Mouse (Mus musculus) mature B cell (primary cell): ENCODE data around the gene Rasal1.

Experiments
- in situ Hi-C: fragments of 300-500 bp; cut with MboI; formaldehyde crosslinking; loops from 2 replicates; pipeline ENCODE4 v1.14.3; 2019

Gene Rasal1

GRCm38 (mm10) chr5:120621078-120621765 is 27.4 kb upstream of the Rasal1 start:
- in situ Hi-C loops = loop anchor here (10.0 kb wide), 1 partner anchor 54 kb away; no protein-coding TSS in a partner anchor

GRCm38 (mm10) chr5:120621846-120622197 is 26.8 kb upstream of the Rasal1 start:
- in situ Hi-C loops = loop anchor here (10.0 kb wide), 1 partner anchor 53 kb away; no protein-coding TSS in a partner anchor

GRCm38 (mm10) chr5:120622198-120622851 is 26.3 kb upstream of the Rasal1 start:
- in situ Hi-C loops = loop anchor here (10.0 kb wide), 1 partner anchor 52 kb away; no protein-coding TSS in a partner anchor

- in situ Hi-C loops = loop anchor here (10.0 kb wide), 1 partner anchor 50 kb away; no protein-coding TSS in a partner anchor
These were observed 24.2 kb upstream of the Rasal1 start for GRCm38 (mm10) chr5:120624427-120624826.

DNA sequence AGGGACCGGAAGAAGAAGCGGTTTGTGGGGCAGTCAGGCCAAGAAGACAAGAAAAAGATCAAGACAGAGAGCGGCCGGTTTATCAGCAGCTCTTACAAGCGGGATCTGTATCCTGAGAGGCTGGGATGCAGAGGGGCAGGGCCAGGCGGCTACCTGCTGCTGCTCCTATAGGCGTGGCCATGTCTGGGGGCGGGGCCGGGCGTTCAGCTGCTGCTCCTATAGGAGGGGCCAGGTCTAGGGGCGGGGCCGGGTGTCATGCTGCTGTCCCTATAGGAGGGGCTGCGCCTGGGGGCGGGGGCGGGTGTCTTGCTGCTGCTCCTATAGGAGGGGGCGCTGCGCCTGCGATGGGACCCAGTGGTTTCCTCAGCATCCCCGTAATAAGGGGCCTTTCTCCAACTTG is 22.2 kb upstream of the Rasal1 start:
- in situ Hi-C loops = loop anchor here (10.0 kb wide), 1 partner anchor 48 kb away; no protein-coding TSS in a partner anchor

DNA sequence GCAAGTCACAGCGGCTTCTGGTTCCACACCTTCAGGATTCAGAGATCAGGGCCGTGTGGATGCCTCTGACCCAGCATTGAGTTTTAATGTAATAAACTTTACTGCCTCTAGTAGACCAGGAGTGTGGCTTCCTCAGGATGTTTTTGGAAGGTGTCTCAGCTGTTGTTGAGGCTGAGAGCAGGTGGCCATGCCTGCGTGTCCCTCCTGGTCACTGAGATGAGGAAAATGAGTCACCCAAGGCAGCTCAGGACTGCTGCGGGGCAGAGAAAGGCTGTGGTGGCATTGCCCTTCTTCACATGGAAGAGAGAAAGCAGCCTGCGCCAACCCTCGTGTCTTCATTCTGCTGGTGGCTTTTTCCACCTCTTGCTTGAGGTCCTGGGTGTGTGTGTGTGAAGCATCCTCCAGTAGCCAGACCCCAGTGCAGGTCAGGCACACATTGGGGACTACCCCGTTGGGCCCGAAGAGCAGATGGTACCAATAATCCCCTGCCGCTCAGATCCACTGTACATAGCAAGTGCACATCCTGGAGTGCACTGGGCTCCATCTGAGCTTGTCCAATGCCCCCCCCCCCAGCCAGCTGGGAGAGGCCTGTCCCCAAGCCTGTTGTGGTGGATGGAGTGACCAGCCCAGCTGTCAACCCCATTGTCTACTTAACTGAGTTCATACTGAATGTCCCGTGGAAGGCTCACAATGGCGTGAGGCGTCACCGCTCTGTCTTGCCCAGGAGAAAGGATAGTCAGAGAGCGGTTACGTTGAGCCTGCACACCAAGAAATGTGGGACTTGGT is 20.9 kb upstream of the Rasal1 start:
- in situ Hi-C loops = loop anchor here (10.0 kb wide), 1 partner anchor 47 kb away; no protein-coding TSS in a partner anchor

DNA sequence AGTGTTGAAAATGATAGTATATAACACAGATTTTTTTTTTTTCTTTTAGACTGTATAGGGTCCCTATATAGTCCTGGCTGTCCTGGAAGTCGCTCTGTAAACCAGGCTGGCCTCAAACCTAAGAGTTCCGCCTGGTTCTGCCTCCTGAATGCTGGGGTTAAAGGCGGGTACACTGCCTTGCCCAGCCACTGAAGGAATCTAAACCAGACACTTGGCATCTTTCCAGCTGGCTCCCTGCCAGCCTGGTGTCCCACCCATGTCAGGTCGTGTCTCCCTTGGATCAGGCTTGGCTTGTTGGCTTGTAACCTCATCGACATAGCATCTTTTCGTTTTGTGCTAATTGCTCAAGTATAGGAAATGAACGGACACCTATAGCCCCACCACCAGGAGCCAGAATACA is 20.0 kb upstream of the Rasal1 start:
- in situ Hi-C loops = loop anchor here (10.0 kb wide), 1 partner anchor 46 kb away; no protein-coding TSS in a partner anchor

- in situ Hi-C loops = no loop called here
These were observed 17.5 kb upstream of the Rasal1 start for GRCm38 (mm10) chr5:120631128-120631527.

- in situ Hi-C loops = no loop called here
These were observed 16.7 kb upstream of the Rasal1 start for GRCm38 (mm10) chr5:120631892-120632291.

- in situ Hi-C loops = no loop called here
These were observed 14.5 kb upstream of the Rasal1 start, which contains the start of gene Cfap73 for GRCm38 (mm10) chr5:120634131-120634530. Gene Cfap73, minus strand, starts transcription at chr5:120634235.

GRCm38 (mm10) chr5:120634860-120635259 is 13.8 kb upstream of the Rasal1 start:
- in situ Hi-C loops = no loop called here

DNA sequence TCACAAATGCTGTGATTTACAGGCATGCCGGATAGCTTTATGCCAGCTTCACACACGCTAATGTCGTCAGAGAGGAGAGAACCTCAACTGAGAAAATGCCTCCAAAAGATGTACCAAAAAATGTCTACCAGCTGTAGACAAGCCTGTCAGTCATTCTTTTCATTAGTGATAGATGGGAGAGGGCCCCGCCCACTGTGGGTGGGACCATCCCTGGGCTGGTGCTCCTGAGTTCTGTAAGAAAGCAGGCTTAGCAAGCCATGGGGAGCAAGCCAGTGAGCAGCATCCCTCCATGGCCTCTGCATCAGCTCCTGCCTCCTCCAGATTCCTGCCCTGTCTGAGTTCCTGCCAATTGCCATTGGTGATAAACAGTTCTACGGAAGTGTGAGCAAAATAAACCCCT is 13.0 kb upstream of the Rasal1 start:
- in situ Hi-C loops = no loop called here

DNA sequence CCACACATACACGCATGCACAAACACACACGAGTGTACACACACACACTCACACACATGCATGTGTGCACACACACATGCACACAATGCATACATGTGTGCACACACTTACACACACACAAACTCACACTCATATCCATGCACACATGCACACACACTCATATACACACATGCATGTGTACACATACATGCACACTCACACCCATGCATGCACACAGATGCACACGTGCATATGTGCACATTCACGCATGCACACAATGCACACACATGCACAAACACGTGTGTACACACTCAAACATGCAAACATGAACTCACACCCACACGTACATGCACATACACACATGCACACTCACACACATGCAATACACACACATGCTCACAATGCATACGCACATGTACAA is 8.5 kb upstream of the Rasal1 start:
- in situ Hi-C loops = no loop called here

DNA sequence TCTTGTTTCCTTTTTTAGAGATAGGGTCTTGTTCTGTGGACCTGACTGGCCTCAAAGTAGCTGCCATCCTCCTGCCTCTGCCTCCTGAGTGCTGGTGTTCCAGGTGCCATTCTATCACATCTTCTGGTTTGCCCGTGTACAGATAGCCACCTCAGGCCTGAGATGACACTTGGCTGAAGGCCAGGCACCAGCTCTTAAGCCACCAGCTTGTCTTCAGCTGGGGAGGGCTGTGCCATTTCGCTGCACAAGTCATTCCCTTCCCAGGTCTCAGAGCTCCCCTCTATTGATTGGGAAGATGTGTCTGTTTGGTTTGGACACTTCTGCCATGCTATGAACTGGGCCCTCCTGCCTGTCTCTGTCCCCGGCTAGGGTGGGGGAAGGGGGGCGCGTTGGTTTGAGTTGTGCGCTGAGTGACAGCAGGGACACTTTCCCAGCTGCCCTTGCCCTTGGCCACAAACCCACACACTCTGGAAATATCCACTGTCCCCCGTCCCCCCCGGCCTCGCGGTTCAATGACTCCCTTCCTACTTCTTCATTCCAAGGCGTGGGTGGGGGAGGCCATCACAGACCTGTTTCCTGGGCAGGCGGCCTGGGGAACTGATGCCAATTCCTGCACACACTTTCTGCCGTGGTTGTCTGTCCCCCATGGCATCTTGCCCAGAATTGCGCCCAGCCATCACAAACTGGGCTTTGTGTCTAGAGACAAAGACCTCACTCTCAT is 5.1 kb upstream of the Rasal1 start:
- in situ Hi-C loops = no loop called here

DNA sequence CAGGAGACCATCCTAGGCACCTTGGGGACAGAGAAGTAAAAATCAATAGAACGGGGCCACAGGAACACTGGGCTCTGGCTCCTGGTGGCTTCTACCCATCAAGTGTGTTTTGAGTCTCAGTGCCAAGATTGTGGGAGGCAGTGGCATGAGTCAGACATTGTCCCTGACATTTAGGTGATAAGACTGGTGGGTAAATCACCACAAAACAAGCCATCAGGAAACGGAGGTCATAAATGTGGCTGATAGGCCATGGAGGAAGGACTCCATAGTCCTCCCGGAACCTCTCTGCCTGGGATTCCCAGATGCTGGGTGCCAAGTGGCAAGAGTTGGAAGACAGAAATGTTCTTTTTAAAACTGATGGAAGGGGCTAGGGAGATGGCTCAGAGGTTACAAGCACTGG is 4.4 kb upstream of the Rasal1 start:
- in situ Hi-C loops = no loop called here

- in situ Hi-C loops = no loop called here
These were observed 2.8 kb upstream of the Rasal1 start for GRCm38 (mm10) chr5:120645851-120646250.

DNA sequence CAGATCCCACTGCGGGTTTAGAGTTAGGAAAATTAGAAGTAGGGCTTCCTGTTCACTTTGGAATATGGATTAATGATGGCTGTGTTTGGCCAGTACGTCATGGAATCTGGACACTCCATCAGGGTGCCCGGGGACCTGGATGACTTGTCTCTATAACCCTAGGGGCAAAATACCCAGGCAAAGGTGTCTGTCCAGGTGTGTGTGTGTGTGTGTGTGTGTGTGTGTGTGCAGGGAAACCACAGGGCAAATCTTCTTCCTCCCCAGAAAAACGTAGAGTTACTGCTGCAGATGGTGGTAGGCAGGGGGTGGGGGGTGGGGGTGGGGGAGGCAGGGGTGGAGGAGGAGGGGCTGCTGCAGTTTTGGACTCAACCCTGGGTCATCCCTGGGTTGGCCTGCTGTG is 1.3 kb upstream of the Rasal1 start:
- in situ Hi-C loops = no loop called here

GRCm38 (mm10) chr5:120647814-120648491 is 659 bp upstream of the Rasal1 start:
- in situ Hi-C loops = no loop called here

DNA sequence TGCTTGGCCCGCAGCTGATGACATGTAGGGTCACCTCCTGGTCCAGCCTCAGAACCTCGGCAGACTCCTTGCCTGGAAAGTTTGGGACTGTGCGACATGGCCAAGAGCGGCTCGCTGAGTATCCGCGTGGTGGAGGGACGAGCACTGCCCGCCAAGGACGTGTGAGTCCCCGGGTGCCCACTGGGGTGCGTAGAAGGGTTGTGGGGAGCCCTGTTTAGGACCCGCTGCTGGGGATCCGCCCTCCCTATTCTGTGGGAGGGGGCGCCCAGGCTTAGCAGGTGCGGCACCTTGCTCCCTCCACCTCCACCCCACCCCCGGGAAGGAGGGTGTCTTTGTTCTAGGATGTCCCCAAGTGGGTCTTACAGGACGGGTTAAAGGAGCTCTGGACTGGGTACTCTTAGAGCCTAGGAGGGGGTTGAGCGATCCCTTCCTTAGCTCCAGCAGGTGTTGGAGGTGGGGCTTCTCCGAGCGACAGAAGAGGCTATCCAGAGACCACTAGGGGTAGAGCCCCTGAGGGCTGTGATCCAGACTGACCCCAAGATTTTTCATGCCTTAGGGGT is 842 bp downstream of the Rasal1 start:
- in situ Hi-C loops = no loop called here

DNA sequence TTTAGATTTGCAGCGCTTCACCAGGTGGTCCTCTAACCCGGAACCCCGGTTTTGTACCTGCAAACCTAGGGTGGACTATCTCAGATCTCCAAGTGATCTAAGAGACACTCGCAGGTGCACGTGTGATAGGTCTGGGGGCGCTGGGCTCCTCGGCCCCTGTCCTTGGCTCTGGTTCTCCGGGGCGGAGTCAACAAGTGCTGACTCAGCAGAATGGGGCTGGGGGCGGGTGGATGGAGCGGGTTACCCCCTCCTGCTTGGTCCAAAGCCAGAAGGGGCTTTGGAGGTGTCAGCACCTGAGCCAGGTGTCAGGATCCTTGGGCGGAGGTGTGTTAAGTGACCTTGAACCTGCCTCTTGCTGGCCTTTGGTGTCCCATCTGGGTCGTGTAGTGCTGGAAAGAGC is 1.3 kb downstream of the Rasal1 start:
- in situ Hi-C loops = loop anchor here (5.0 kb wide), 1 partner anchor 33 kb away; no protein-coding TSS in a partner anchor

GRCm38 (mm10) chr5:120651230-120651629 is 2.6 kb downstream of the Rasal1 start:
- in situ Hi-C loops = loop anchor here (5.0 kb wide), 1 partner anchor 34 kb away; no protein-coding TSS in a partner anchor
